Mouse (Mus musculus) cerebellum, adult 2 months (tissue): ENCODE measurements at regions not wholly inside any gene's neighbourhood (a gene's known extent, or its start where the extent isn't known, plus 50 kb on each side); places are given as distances from the start of the nearest gene placed in this dataset.
A peak's percentile ranks its signal among the peaks of the same experiment; 100 is the strongest.

ENCODE experiments used
- DNase-seq, 2 experiments: peaks; one replicate each; pipeline ENCODE4 v3.0.0; 2021
- H3K27ac ChIP-seq: fragments of 200-500 bp; 2 replicates; pipeline ENCODE4 v1.5.1; 2012; ENCODE audit warnings: low read length, control low read depth, inconsistent platforms; ENCODE audit not compliant: insufficient read depth
- H3K27me3 ChIP-seq: fragments of 200-500 bp; 2 replicates; pipeline ENCODE4 v1.6.1; 2012; ENCODE audit warnings: inconsistent platforms, mild to moderate bottlenecking, low read length, moderate library complexity; ENCODE audit not compliant: control insufficient read depth, insufficient read depth
- H3K4me1 ChIP-seq: fragments of 200-500 bp; 2 replicates; pipeline ENCODE4 v1.6.1; 2011; ENCODE audit warnings: low read length; ENCODE audit not compliant: control insufficient read depth, insufficient read depth
- H3K4me3 ChIP-seq: fragments of 200-500 bp; replicated peaks from 2 replicates; pipeline ENCODE3; 2011; ENCODE audit warnings: mild to moderate bottlenecking, low read depth, low read length, control low read depth; ENCODE audit not compliant: insufficient read depth
- CTCF ChIP-seq: fragments of 200-500 bp; IDR thresholded peaks from 2 replicates; pipeline ENCODE4 v1.5.1; 2011; ENCODE audit warnings: low read depth, mild to moderate bottlenecking, control low read depth, low read length, moderate library complexity, borderline replicate concordance; ENCODE audit not compliant: insufficient read depth
- POLR2A ChIP-seq: fragments of 200-500 bp; IDR thresholded peaks from 2 replicates; pipeline ENCODE4 v1.6.1; 2011; ENCODE audit warnings: low read length, control low read depth, borderline replicate concordance; ENCODE audit not compliant: insufficient read depth
- WGBS: fragments of 180-500 bp; shearing (Covaris S2); methylation state at CpG from one replicate; pipeline ENCODE4 v1.1.7; 2018; 5-methylcytosine and 5-hydroxymethylcytosine counted together

GRCm38 (mm10) chr6:49579691-49580090 lies 184.3 kb downstream of the Stk31 start:
- TF ChIP-seq POLR2A (no peak), CTCF (no peak)
- Histone ChIP-seq H3K4me3 (no peak overlapping the region), H3K4me1 (peaks cover 12% of the 10 kb centered on the region), H3K27ac (no peak overlapping the region), H3K27me3 (no peaks in the 10 kb centered on the region)
- 6% methylated on average over 4 of the region's 4 CpGs for WGBS
- DNase-seq, result peak; percentile 61 to 82

- 70% methylated on average over 8 of the region's 8 CpGs for WGBS
- Histone ChIP-seq H3K4me3 (no peak overlapping the region), H3K4me1 (peaks cover 12% of the 10 kb centered on the region), H3K27ac (no peak overlapping the region), H3K27me3 (no peaks in the 10 kb centered on the region)
- TF ChIP-seq POLR2A (no peak), CTCF (no peak)
- no peak for DNase-seq
Measured at GRCm38 (mm10) chr6:49582040-49582707, 186.8 kb downstream of the Stk31 start.

- Histone ChIP-seq H3K27ac (no peak overlapping the region), H3K4me1 (peaks cover 15% of the 10 kb centered on the region), H3K27me3 (no peaks in the 10 kb centered on the region), H3K4me3 (no peak overlapping the region)
- 86% methylated on average over 5 of the region's 5 CpGs for WGBS
- no peak for TF ChIP-seq CTCF
- no peak for DNase-seq
Measured at GRCm38 (mm10) chr6:49586553-49586952, 191.1 kb downstream of the Stk31 start.

- no peak overlapping the region for H3K27ac ChIP-seq
- no peak overlapping the region for H3K4me3 ChIP-seq
- peaks cover 12% of the 10 kb centered on the region for H3K4me1 ChIP-seq
- no peaks in the 10 kb centered on the region for H3K27me3 ChIP-seq
- WGBS, result 98% methylated on average over 3 of the region's 3 CpGs
- no peak for DNase-seq
- no peak for TF ChIP-seq CTCF
- TF ChIP-seq POLR2A, result no peak
Measured at GRCm38 (mm10) chr6:49588677-49589076, 193.3 kb downstream of the Stk31 start.

- TF ChIP-seq CTCF (no peak), POLR2A (no peak)
- no peak overlapping the region for H3K4me3 ChIP-seq
- H3K27ac ChIP-seq, result peak overlapping the region; percentile 17; the same call in 1 of the 2 replicates
- no peaks in the 10 kb centered on the region for H3K27me3 ChIP-seq
- WGBS, result 5% methylated on average over 7 of the region's 7 CpGs
- peak; percentile 87 to 95 for DNase-seq
- H3K4me1 ChIP-seq, result peaks cover 12% of the 10 kb centered on the region
Measured at GRCm38 (mm10) chr6:49590927-49591631, 195.7 kb downstream of the Stk31 start.

- Histone ChIP-seq H3K27ac (no peak overlapping the region), H3K27me3 (no peaks in the 10 kb centered on the region), H3K4me3 (no peak overlapping the region), H3K4me1 (peaks cover 12% of the 10 kb centered on the region)
- TF ChIP-seq CTCF (no peak), POLR2A (no peak)
- 8% methylated on average over 2 of the region's 2 CpGs for WGBS
- DNase-seq, result peak in 1 of 2 experiments; percentile 50
Measured at GRCm38 (mm10) chr6:49591632-49592000, 196.2 kb downstream of the Stk31 start.

- WGBS, result 79% methylated on average over 5 of the region's 5 CpGs
- Histone ChIP-seq H3K27me3 (no peaks in the 10 kb centered on the region), H3K27ac (no peak overlapping the region), H3K4me1 (peaks cover 12% of the 10 kb centered on the region), H3K4me3 (no peak overlapping the region)
- TF ChIP-seq CTCF, result no peak
- TF ChIP-seq POLR2A, result no peak
- no peak for DNase-seq
Measured at GRCm38 (mm10) chr6:49592676-49593075, 197.3 kb downstream of the Stk31 start.

GRCm38 (mm10) chr6:49603201-49603600 lies 207.8 kb downstream of the Stk31 start:
- H3K4me3 ChIP-seq, result no peak overlapping the region
- no peaks in the 10 kb centered on the region; the same call in 1 of the 2 replicates for H3K27me3 ChIP-seq
- no peak overlapping the region for H3K27ac ChIP-seq
- H3K4me1 ChIP-seq, result no peaks in the 10 kb centered on the region
- DNase-seq, result no peak
- TF ChIP-seq POLR2A, result no peak
- no peak for TF ChIP-seq CTCF
- 71% methylated on average over 1 of the region's 1 CpGs for WGBS
